Mouse (Mus musculus): Measurements from ENCODE around the gene Gipc3. TPM values are rescaled to one million over a fixed set of nuclear protein-coding genes. Genes with fewer than 3 reads are reported as not detected.

Gene Gipc3
- total RNA-seq, 1 experiment from 2014 or later = 4.5 TPM

- DNase-seq = no peak
Measured at GRCm38 (mm10) chr10:81300352-81300907, 42.6 kb downstream of the Gipc3 start.

- no peak for DNase-seq
Measured at GRCm38 (mm10) chr10:81299585-81300351, 43.3 kb downstream of the Gipc3 start.

- no peak for DNase-seq
Measured at GRCm38 (mm10) chr10:81298369-81299100, 44.5 kb downstream of the Gipc3 start.

GRCm38 (mm10) chr10:81297845-81298244 is 45.2 kb downstream of the Gipc3 start:
- no peak for DNase-seq

- no peak for DNase-seq
Measured at GRCm38 (mm10) chr10:81297246-81297645, 45.8 kb downstream of the Gipc3 start.

GRCm38 (mm10) chr10:81295185-81295584 is 47.9 kb downstream of the Gipc3 start:
- DNase-seq = no peak

GRCm38 (mm10) chr10:81294442-81294841 is 48.6 kb downstream of the Gipc3 start:
- DNase-seq = no peak

GRCm38 (mm10) chr10:81293334-81294030 is 49.6 kb downstream of the Gipc3 start:
- no peak for DNase-seq

GRCm38 (mm10) chr10:81292554-81293333 is 50.3 kb downstream of the Gipc3 start, which contains the start of gene Pip5k1c:
TSS of gene Pip5k1c (plus strand) at chr10:81292963.
- peak; percentile 97 for DNase-seq

GRCm38 (mm10) chr10:81291511-81292104 is 51.5 kb downstream of the Gipc3 start, which contains the start of gene Tjp3:
TSS of gene Tjp3 (minus strand) at chr10:81291581.
- no peak for DNase-seq

GRCm38 (mm10) chr10:81290698-81291460 is 52.2 kb downstream of the Gipc3 start:
- no peak for DNase-seq

GRCm38 (mm10) chr10:81289811-81290210 is 53.3 kb downstream of the Gipc3 start:
- DNase-seq = no peak

- DNase-seq = peak; percentile 60
Measured at GRCm38 (mm10) chr10:81289278-81289677, 53.8 kb downstream of the Gipc3 start.

GRCm38 (mm10) chr10:81288601-81289000 is 54.5 kb downstream of the Gipc3 start:
- DNase-seq = no peak

GRCm38 (mm10) chr10:81287513-81288157 is 55.4 kb downstream of the Gipc3 start:
- peak; percentile 42 for DNase-seq

GRCm38 (mm10) chr10:81286586-81286985 is 56.5 kb downstream of the Gipc3 start:
- DNase-seq = no peak

GRCm38 (mm10) chr10:81285694-81286450 is 57.2 kb downstream of the Gipc3 start:
- peak; percentile 91 for DNase-seq

Data from adrenal gland, postnatal 25 days (tissue).